Mouse (Mus musculus) kidney, adult 2 months (tissue): ENCODE results near the gene Dync1li1.

Experiments
- CTCF ChIP-seq: fragments of 200-500 bp; conservative IDR thresholded peaks from 2 replicates; pipeline ENCODE4 v1.5.1; 2011; ENCODE audit warnings: low read depth, mild to moderate bottlenecking, control low read depth, low read length, moderate library complexity, mixed read lengths; ENCODE audit not compliant: insufficient read depth, insufficient read length
- POLR2A ChIP-seq: fragments of 200-500 bp; IDR thresholded peaks from one replicate; pipeline ENCODE4 v1.6.1; 2011; ENCODE audit warnings: low read depth, low read length, control low read depth

GRCm38 (mm10) chr9:114656701-114657100, 31.9 kb upstream of the Dync1li1 start:
- TF ChIP-seq POLR2A: no peak
- TF ChIP-seq CTCF: no peak
